Mouse (Mus musculus) forebrain, embryonic 15.5 days (tissue): ENCODE results near the gene Galr2. TPM values are rescaled to one million over a fixed set of nuclear protein-coding genes. Genes with fewer than 3 reads are reported as not detected.
A peak's percentile ranks its signal among the peaks of the same experiment; 100 is the strongest.

Experiments used
- ATAC-seq: fragments of 200-750 bp; cut with Nextera tagmentation; replicated peaks from 2 replicates; pipeline ENCODE4 v1.8.0; 2017; ENCODE audit warnings: mild to moderate bottlenecking, moderate TSS enrichment, moderate library complexity
- H3K27ac ChIP-seq: fragments of 300-500 bp; sonication (generic); replicated peaks from 2 replicates; pipeline ENCODE4 v1.5.1; 2015; ENCODE audit warnings: mild to moderate bottlenecking, inconsistent platforms
- H3K27me3 ChIP-seq: fragments of 300-500 bp; sonication (generic); 2 replicates; pipeline ENCODE4 v1.6.1; 2015; ENCODE audit warnings: inconsistent platforms
- H3K36me3 ChIP-seq: fragments of 300-500 bp; sonication (generic); 2 replicates; pipeline ENCODE4 v1.6.1; 2015; ENCODE audit warnings: mild to moderate bottlenecking, inconsistent platforms
- H3K4me1 ChIP-seq: fragments of 300-500 bp; sonication (generic); 2 replicates; pipeline ENCODE4 v1.6.1; 2015; ENCODE audit warnings: inconsistent platforms
- H3K4me2 ChIP-seq: fragments of 300-500 bp; sonication (generic); replicated peaks from 2 replicates; pipeline ENCODE4 v1.6.1; 2015; ENCODE audit warnings: mild to moderate bottlenecking, inconsistent platforms
- H3K4me3 ChIP-seq: fragments of 300-500 bp; sonication (generic); 2 replicates; pipeline ENCODE4 v1.5.1; 2015; ENCODE audit warnings: mild to moderate bottlenecking, inconsistent platforms
- H3K9ac ChIP-seq: fragments of 300-500 bp; sonication (generic); replicated peaks from 2 replicates; pipeline ENCODE4 v1.6.1; 2015; ENCODE audit warnings: mild to moderate bottlenecking, inconsistent platforms
- H3K9me3 ChIP-seq: fragments of 300-500 bp; sonication (generic); 2 replicates; pipeline ENCODE4 v1.6.1; 2016; ENCODE audit warnings: inconsistent platforms
- WGBS: fragments of 180-500 bp; shearing (Covaris S2); methylation state at CpG from one replicate; pipeline ENCODE4 v1.1.7; 2015; ENCODE audit warnings: mixed read lengths; 5-methylcytosine and 5-hydroxymethylcytosine counted together
- polyA plus RNA-seq: library from polyadenylated mRNA; unstranded; fragments of >200 nt; fragmentation: Nextera tagmentation; extraction: Ambion mirVana; gene quantifications from 2 replicates; pipeline ENCODE4 v1.2.1, GENCODE M21; 2015

Gene Galr2
- polyA plus RNA-seq, 1 experiment from 2014 or later: not detected

- no peak overlapping the region for H3K4me2 ChIP-seq
- no peak overlapping the region for H3K4me3 ChIP-seq
- H3K36me3 ChIP-seq: peaks cover 80% of the 10 kb centered on the region
- no peak overlapping the region for H3K9ac ChIP-seq
- no peak for ATAC-seq
- H3K9me3 ChIP-seq: no peaks in the 10 kb centered on the region
- no peaks in the 10 kb centered on the region for H3K4me1 ChIP-seq
- H3K27me3 ChIP-seq: no peaks in the 10 kb centered on the region
- 87% methylated on average over 9 of the region's 9 CpGs for WGBS
- no peak overlapping the region for H3K27ac ChIP-seq
These were observed 26.1 kb upstream of the Galr2 start for GRCm38 (mm10) chr11:116254627-116255026.

GRCm38 (mm10) chr11:116255090-116255981 is 25.4 kb upstream of the Galr2 start:
- WGBS: 86% methylated on average over 22 of the region's 22 CpGs
- no peak overlapping the region for H3K4me3 ChIP-seq
- H3K36me3 ChIP-seq: peaks cover 80% of the 10 kb centered on the region
- H3K9me3 ChIP-seq: no peaks in the 10 kb centered on the region
- no peak overlapping the region for H3K27ac ChIP-seq
- ATAC-seq: no peak
- no peaks in the 10 kb centered on the region for H3K27me3 ChIP-seq
- H3K4me1 ChIP-seq: no peaks in the 10 kb centered on the region
- H3K4me2 ChIP-seq: no peak overlapping the region
- H3K9ac ChIP-seq: no peak overlapping the region

DNA sequence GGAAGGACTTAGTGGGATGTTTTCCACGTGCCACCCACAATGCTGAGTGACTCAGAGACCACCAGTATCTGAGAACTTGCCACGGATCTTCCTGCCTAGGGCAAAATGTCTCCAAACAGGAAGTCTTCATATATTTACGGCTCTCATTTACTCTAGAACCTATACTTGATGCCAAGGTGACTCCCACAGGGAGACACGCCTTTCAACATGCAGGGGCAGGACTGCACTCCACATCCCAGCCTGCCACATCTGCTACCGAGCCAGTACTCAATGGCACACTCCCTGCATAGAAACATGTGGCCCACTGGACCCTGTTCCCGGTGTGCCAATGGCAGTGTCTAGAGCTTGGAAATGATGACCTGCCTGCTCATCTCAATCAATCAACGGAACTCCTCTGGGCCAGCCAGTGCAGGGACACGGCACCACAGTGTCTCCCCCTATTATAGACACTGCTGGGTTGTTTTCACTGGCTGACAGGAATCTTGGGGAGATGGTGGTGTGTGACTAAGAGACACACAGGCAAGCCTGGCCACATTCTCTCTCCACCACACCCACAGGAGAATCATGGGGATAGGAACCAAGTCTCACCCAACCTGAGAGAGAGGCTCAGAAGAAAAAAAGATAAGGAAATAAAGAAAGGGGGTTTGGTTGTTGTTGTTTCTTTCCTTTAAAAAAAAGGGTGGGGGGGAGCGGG is 24.6 kb upstream of the Galr2 start:
- H3K4me1 ChIP-seq: no peaks in the 10 kb centered on the region
- H3K4me3 ChIP-seq: no peak overlapping the region
- no peaks in the 10 kb centered on the region for H3K27me3 ChIP-seq
- no peak for ATAC-seq
- H3K36me3 ChIP-seq: peaks cover 80% of the 10 kb centered on the region
- no peak overlapping the region for H3K4me2 ChIP-seq
- 92% methylated on average over 9 of the region's 9 CpGs for WGBS
- no peak overlapping the region for H3K27ac ChIP-seq
- H3K9ac ChIP-seq: no peak overlapping the region
- H3K9me3 ChIP-seq: no peaks in the 10 kb centered on the region

GRCm38 (mm10) chr11:116259461-116259860 is 21.3 kb upstream of the Galr2 start:
- no peaks in the 10 kb centered on the region for H3K27me3 ChIP-seq
- H3K4me1 ChIP-seq: no peaks in the 10 kb centered on the region
- no peaks in the 10 kb centered on the region for H3K9me3 ChIP-seq
- H3K27ac ChIP-seq: no peak overlapping the region
- WGBS: 95% methylated on average over 8 of the region's 8 CpGs
- H3K4me3 ChIP-seq: no peak overlapping the region
- H3K36me3 ChIP-seq: peaks cover 81% of the 10 kb centered on the region
- no peak overlapping the region for H3K4me2 ChIP-seq
- no peak for ATAC-seq
- H3K9ac ChIP-seq: no peak overlapping the region

DNA sequence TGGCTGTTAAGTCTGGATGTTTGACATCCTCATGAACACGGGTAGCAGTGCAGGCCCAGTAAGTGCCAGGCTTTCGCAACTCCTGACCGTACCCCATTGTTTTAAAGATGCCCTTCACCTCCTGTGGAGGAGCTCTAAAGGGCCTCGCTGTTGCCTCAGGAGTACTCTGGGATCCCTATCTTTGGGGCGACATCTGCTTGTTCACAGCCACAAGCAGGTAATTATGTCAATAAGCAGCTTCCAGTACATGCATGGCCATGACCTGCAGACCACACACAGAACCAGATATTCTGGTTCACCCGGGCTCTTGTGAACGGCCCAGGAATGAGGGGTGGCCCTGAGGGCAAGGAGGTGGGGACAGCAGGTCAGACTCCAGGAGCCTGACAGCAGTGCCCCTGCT is 20.5 kb upstream of the Galr2 start:
- H3K27ac ChIP-seq: no peak overlapping the region
- no peaks in the 10 kb centered on the region for H3K9me3 ChIP-seq
- WGBS: 97% methylated on average over 7 of the region's 7 CpGs
- H3K36me3 ChIP-seq: peaks cover 80% of the 10 kb centered on the region
- H3K4me1 ChIP-seq: no peaks in the 10 kb centered on the region
- no peak overlapping the region for H3K9ac ChIP-seq
- H3K27me3 ChIP-seq: no peaks in the 10 kb centered on the region
- no peak for ATAC-seq
- no peak overlapping the region for H3K4me2 ChIP-seq
- H3K4me3 ChIP-seq: no peak overlapping the region

DNA sequence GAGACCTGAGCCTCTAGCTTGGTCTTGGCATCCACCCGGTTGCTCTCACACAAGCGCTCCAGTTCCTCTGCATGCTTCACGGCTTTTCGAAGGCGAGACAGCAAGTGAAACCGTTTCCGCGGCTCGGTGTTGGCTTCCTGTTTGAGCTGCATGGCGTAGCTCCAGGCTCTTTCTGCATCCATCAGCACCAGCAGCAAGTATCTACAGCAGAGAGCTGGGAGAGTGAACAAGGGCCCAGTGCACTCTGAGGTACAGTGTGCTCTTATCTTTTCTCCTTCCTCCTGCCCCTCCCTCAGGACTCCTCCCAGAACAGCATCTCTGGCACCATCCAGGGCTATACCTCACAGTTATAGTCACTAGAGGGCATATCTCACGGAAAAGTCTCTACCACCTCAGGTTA is 15.4 kb upstream of the Galr2 start:
- 0 out of 2 replicates have a peak overlapping the region, but pooled peaks have one; percentile 15 for H3K27ac ChIP-seq
- peaks cover 85% of the 10 kb centered on the region for H3K36me3 ChIP-seq
- H3K27me3 ChIP-seq: no peaks in the 10 kb centered on the region
- no peak for ATAC-seq
- no peaks in the 10 kb centered on the region for H3K9me3 ChIP-seq
- peaks cover 10% of the 10 kb centered on the region; the same call in 1 of the 2 replicates for H3K4me1 ChIP-seq
- no peak overlapping the region for H3K9ac ChIP-seq
- 86% methylated on average over 11 of the region's 11 CpGs for WGBS
- H3K4me3 ChIP-seq: no peak overlapping the region
- no peak overlapping the region for H3K4me2 ChIP-seq

DNA sequence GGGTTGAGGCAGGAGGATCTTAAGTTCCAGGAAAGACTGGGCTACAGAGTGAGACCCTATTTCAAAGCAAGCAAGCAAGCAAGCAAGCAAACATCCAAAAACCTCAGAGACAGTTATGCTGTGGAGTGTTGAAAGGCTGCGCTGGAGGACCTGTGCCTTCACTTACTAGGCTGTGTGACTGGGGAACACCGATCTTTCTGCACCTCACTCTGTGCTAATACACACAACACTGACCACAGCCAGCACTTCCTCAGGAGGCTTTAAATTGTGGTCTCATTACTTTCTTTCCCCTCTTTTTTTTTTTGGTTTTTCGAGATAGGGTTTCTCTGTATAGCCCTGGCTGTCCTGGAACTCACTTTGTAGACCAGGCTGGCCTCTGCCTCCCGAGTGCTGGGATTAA is 14.9 kb upstream of the Galr2 start:
- Histone ChIP-seq H3K4me1 (peaks cover 10% of the 10 kb centered on the region; the same call in 1 of the 2 replicates), H3K4me3 (no peak overlapping the region), H3K9me3 (no peaks in the 10 kb centered on the region), H3K27ac (0 out of 2 replicates have a peak overlapping the region, but pooled peaks have one; percentile 15), H3K36me3 (peaks cover 80% of the 10 kb centered on the region), H3K27me3 (no peaks in the 10 kb centered on the region), H3K9ac (no peak overlapping the region), H3K4me2 (no peak overlapping the region)
- 97% methylated on average over 4 of the region's 4 CpGs for WGBS
- ATAC-seq: no peak

GRCm38 (mm10) chr11:116267637-116268036 is 13.1 kb upstream of the Galr2 start:
- no peaks in the 10 kb centered on the region for H3K27me3 ChIP-seq
- whole genome bisulfite sequencing: 91% methylated on average over 8 of the region's 8 CpGs
- peaks cover 66% of the 10 kb centered on the region for H3K36me3 ChIP-seq
- no peak for ATAC-seq
- no peak overlapping the region for H3K9ac ChIP-seq
- peaks cover 21% of the 10 kb centered on the region for H3K4me1 ChIP-seq
- H3K4me2 ChIP-seq: no peak overlapping the region
- no peak overlapping the region for H3K4me3 ChIP-seq
- H3K9me3 ChIP-seq: no peaks in the 10 kb centered on the region
- no peak overlapping the region for H3K27ac ChIP-seq

GRCm38 (mm10) chr11:116268313-116268712 is 12.4 kb upstream of the Galr2 start:
- H3K4me3 ChIP-seq: no peak overlapping the region
- peaks cover 59% of the 10 kb centered on the region for H3K36me3 ChIP-seq
- H3K4me1 ChIP-seq: peaks cover 27% of the 10 kb centered on the region
- H3K4me2 ChIP-seq: no peak overlapping the region
- no peaks in the 10 kb centered on the region for H3K9me3 ChIP-seq
- H3K27ac ChIP-seq: no peak overlapping the region
- H3K9ac ChIP-seq: no peak overlapping the region
- WGBS: 96% methylated on average over 6 of the region's 6 CpGs
- ATAC-seq: no peak
- H3K27me3 ChIP-seq: no peaks in the 10 kb centered on the region

DNA sequence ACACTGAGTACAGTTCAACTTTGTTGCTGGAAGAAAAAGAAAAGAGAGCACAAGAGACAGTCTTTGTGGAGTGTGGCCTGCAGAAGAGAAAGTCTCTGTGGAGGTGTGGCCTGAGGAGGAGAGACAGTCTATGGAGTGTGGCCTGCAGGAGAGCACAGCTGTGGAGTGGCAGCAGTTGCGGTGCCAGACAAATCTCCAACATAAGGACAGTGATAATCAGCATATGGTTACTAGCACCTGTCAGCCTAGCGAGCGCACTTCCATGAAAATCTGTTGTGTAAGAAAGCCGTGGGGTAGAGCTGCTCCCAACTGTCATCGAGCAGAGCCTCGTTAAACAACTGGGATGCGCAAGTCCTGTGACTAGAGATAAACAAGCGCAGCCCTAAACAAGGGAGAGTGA is 11.2 kb upstream of the Galr2 start:
- peaks cover 47% of the 10 kb centered on the region for H3K36me3 ChIP-seq
- ATAC-seq: no peak
- H3K4me3 ChIP-seq: no peak overlapping the region
- H3K4me2 ChIP-seq: no peak overlapping the region
- H3K27me3 ChIP-seq: no peaks in the 10 kb centered on the region
- H3K9me3 ChIP-seq: no peaks in the 10 kb centered on the region
- H3K27ac ChIP-seq: no peak overlapping the region
- WGBS: 68% methylated on average over 8 of the region's 8 CpGs
- H3K9ac ChIP-seq: no peak overlapping the region
- peaks cover 31% of the 10 kb centered on the region for H3K4me1 ChIP-seq

DNA sequence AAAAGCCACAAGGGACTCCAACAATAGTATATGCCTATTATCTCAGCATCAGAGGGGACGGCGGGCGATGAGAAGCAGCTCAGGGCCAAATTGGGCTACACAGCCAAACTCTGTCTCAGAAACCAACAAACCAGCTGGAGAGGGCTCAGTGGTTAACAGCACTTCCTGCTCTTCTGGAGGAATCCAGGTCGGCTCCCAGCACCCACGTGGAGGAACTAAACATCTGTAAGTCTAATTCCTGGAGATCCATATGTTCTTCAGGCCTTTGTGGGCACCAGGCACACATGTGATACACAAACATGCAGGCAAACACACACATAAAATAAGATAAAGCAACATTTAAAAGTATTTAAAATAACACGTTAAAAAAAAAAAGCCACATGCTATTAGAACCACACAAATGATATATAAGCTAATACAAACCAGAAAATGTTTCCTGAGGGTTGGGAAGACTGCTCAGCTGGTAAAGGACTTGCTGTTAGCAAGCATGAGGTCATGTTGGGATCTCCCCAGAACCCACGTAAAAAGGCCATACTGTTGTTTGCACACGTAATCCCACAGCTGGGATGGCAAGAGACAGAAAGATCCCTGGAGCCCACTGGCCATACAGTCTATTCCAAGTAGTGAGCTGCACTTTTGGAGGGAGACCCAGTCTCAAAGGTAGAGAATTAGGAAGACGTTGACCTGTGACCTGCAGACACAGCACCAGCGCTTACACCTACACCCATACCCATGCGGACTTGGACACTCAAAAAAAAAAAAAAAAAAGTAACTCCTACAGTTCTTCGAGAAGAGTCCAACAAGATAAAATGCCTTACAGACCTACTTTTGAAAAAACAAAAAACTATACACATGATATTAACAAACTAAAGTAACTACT is 7.9 kb upstream of the Galr2 start:
- peaks cover 17% of the 10 kb centered on the region for H3K36me3 ChIP-seq
- 63% methylated on average over 12 of the region's 12 CpGs for WGBS
- H3K9me3 ChIP-seq: no peaks in the 10 kb centered on the region
- peak overlapping the region; percentile 77 for H3K4me3 ChIP-seq
- ATAC-seq: no peak
- no peak overlapping the region for H3K27ac ChIP-seq
- no peaks in the 10 kb centered on the region for H3K27me3 ChIP-seq
- peak overlapping the region; percentile 87 for H3K9ac ChIP-seq
- H3K4me2 ChIP-seq: peak overlapping the region; percentile 78
- H3K4me1 ChIP-seq: peaks cover 31% of the 10 kb centered on the region
